In the genomic region with DNA sequence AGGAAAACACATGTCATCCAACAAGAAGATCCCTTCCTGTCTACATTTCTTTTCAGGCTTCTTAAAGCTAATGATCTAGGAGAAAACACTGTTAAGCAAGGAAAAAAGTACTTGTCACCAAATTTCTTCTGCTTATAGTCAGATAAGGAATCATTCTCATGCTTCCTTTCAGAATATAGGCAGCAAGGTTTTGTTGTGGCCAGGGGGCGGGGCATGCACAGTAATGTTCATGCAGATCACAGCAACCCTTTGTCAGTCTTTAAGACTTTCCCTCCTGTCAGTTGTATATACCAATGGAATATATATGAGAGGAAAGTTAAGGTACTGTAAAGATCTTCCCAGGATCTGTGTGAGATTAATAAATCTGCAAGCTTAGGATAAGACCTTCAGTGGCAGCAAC, we compare ENCODE assay signal across 16 mouse cellular contexts.
"Had no signal": no experiment of that assay in that cellular context is flagged by ENCODE, and none has a peak within 500 bp of the region (broad histone marks: within the 10 kb centered on the region; RNA-seq: fewer than 3 reads in every experiment).

No protein-coding gene starts in this region.

- H3K4me3 ChIP-seq: layer of hippocampus, adult 2 months; limb, embryonic 13.5 days; midbrain, embryonic 10.5 days; myocyte; neural tube, embryonic 12.5 days had no signal

- H3K27me3 ChIP-seq: limb, embryonic 13.5 days; neural tube, embryonic 12.5 days had no signal

- DNase-seq: kidney, adult 11 months; kidney, adult 9 months; kidney, postnatal 36 days; left cerebral cortex, postnatal 4 days; lung, adult 18-20 months; midbrain, embryonic 14.5 days; retina, postnatal 1 day; right cerebral cortex, postnatal 4 days; spleen, adult 18-20 months had no signal

- H3K4me2 ChIP-seq: limb, embryonic 13.5 days; neural tube, embryonic 12.5 days had no signal

- H3K9ac ChIP-seq: limb, embryonic 13.5 days; liver, embryonic 14.5 days; neural tube, embryonic 12.5 days had no signal

- H3K9me3 ChIP-seq: neural tube, embryonic 12.5 days had no signal

- H3K36me3 ChIP-seq: limb, embryonic 13.5 days; midbrain, embryonic 10.5 days; neural tube, embryonic 12.5 days had no signal

- H3K27ac ChIP-seq: kidney, postnatal 0 days; layer of hippocampus, adult 2 months; limb, embryonic 13.5 days; liver, embryonic 14.5 days; midbrain, embryonic 10.5 days; neural tube, embryonic 12.5 days had no signal

- H3K4me1 ChIP-seq: limb, embryonic 13.5 days; midbrain, embryonic 10.5 days; neural tube, embryonic 12.5 days had no signal
